Mouse (Mus musculus) leukemia stem cell, adult 10-12 weeks (primary cell): ENCODE measurements around the gene Igfbp6. TPM values are rescaled to one million over a fixed set of nuclear protein-coding genes. Genes with fewer than 3 reads are reported as not detected.

ENCODE experiments used
- polyA plus RNA-seq: library from polyadenylated mRNA; stranded (reverse); fragments of >175 nt; gene quantifications from 2 replicates; pipeline ENCODE4 v1.2.3, GENCODE M21; 2012; ENCODE audit warnings: low replicate concordance

Gene Igfbp6
- polyA plus RNA-seq, result 1.1 and 3.7 TPM in 2 replicates

DNA sequence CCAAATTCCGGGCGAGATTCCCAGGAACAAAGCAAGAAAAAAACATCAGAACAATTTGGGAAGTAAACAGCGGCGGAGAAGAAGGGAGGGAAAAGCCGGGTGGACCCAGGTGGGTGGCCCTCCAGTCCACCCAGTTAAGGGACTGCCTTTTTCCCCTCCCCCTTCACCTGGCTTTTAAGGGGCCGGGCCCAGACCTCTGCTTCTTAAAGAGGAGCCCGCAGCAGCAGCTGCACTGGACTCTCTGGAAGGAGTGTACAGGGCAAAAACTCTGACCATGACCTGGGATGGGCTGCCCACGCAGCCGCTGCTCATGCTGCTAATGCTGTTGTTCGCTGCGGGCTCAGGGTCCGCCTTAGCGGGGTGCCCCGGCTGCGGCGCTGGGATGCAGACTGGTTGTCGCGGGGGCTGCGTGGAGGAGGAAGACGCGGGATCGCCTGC is at the start of gene Igfbp6:
TSS of gene Igfbp6 (plus strand) at position 89 of the 438 bp plus-strand sequence.

GRCm38 (mm10) chr15:102100161-102100981 is 43.8 kb upstream of the Igfbp6 start, which contains the start of gene Tns2:
Gene Tns2 (plus strand): TSS chr15:102100413.

GRCm38 (mm10) chr15:102136129-102136758 is 7.9 kb upstream of the Igfbp6 start, which contains the start of gene Spryd3:
Gene Spryd3 (minus strand): TSS chr15:102136234.

DNA sequence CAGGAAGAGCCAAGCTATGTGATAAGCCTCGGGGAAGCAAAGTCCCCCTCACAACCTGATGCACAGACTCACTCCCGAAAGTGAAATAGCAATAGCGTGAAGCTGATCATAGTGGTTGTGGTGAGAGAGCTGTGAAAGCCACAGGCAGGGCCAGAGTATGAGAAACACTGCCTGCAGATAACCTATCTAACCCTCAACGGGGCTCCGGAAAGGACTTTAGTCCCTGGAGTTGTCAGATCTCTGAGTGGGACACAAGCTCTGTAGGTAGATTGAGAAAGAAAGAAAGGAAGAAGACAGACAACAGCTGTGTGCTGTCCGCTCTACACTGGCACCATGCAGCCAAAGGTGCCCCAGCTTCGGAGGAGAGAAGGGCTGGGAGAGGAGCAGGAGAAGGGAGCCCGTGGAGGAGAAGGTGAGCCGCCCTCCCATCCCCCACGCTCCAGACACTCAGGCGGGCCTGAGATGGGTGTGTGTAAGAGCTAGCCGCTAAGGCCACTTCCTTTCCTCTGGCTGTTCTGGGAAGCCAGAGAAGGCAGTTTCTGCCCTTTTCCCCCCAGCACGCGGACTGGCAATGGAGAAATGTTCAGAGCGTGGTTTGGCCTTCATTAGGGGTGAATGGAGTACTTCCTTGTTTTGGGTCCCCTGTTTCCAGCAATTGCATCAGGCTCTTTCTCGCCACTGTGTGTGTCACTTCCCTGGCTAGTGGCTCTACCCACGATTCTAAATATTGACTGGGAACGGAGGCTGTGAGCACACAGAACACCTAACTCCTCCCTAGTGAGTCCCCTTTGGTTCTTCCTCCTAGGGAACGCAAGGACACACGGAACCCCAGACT is 6.4 kb downstream of the Igfbp6 start, which contains the start of gene Soat2:
TSS of gene Soat2 (plus strand) at position 226 of the 835 bp plus-strand sequence.

Other genes starting within 250 kb of the Igfbp6 start
- not detected in 2 replicates for gene Krt4, start 219.6 kb upstream of the Igfbp6 start, polyA plus RNA-seq
- gene Krt79, start 204.0 kb upstream of the Igfbp6 start, polyA plus RNA-seq, result not detected in 2 replicates
- gene Krt78, start 190.1 kb upstream of the Igfbp6 start, polyA plus RNA-seq, result 0.05 TPM in 1 of 2 replicates, not detected in the other
- gene Krt8, start 139.9 kb upstream of the Igfbp6 start, polyA plus RNA-seq, result 0.23 and 0.29 TPM in 2 replicates
- not detected in 2 replicates for gene Krt18, start 116.2 kb upstream of the Igfbp6 start, polyA plus RNA-seq
- 112 and 151 TPM in 2 replicates for gene Eif4b, start 70.6 kb upstream of the Igfbp6 start, polyA plus RNA-seq
- 2.3 and 5.2 TPM in 2 replicates for gene Tns2, start 43.9 kb upstream of the Igfbp6 start, polyA plus RNA-seq
- gene Spryd3, start 8.1 kb upstream of the Igfbp6 start, polyA plus RNA-seq, result 7.8 and 13.8 TPM in 2 replicates
- gene Soat2, start 6.2 kb downstream of the Igfbp6 start, polyA plus RNA-seq, result 5.4 and 8.2 TPM in 2 replicates
- gene Zfp740, start 58.9 kb downstream of the Igfbp6 start, polyA plus RNA-seq, result 10.9 and 11.5 TPM in 2 replicates
- gene Csad, start 60.4 kb downstream of the Igfbp6 start, polyA plus RNA-seq, result 6.3 and 8.9 TPM in 2 replicates
- gene Itgb7, start 87.6 kb downstream of the Igfbp6 start, polyA plus RNA-seq, result 168 and 223 TPM in 2 replicates
- 11.2 and 12.3 TPM in 2 replicates for gene Rarg, start 113.2 kb downstream of the Igfbp6 start, polyA plus RNA-seq
- gene Gm9918, start 126.2 kb downstream of the Igfbp6 start, polyA plus RNA-seq, result not detected in 2 replicates
- 50.2 and 91.4 TPM in 2 replicates for gene Mfsd5, start 135.1 kb downstream of the Igfbp6 start, polyA plus RNA-seq
- 19.4 and 42.7 TPM in 2 replicates for gene Espl1, start 151.9 kb downstream of the Igfbp6 start, polyA plus RNA-seq
- gene Pfdn5, start 181.8 kb downstream of the Igfbp6 start, polyA plus RNA-seq, result 2.9 and 10.3 TPM in 2 replicates
- gene Myg1, start 187.3 kb downstream of the Igfbp6 start, polyA plus RNA-seq, result 25.7 and 87.7 TPM in 2 replicates
- 29.3 and 184 TPM in 2 replicates for gene Aaas, start 206.4 kb downstream of the Igfbp6 start, polyA plus RNA-seq
- gene Sp7, start 222.8 kb downstream of the Igfbp6 start, polyA plus RNA-seq, result not detected in 2 replicates